Mouse (Mus musculus) adrenal gland, adult (tissue): ENCODE data around the gene Tomm40l.
A peak's percentile ranks its signal among the peaks of the same experiment; 100 is the strongest.

Experiments used
- DNase-seq, 2 experiments: peaks; one replicate each; pipeline ENCODE4 v3.0.0; 2022 to 2023; ENCODE audit warnings: low spot score in 1 of 2; ENCODE audit not compliant: inconsistent age in 2 of 2

Tomm40l gene

DNA sequence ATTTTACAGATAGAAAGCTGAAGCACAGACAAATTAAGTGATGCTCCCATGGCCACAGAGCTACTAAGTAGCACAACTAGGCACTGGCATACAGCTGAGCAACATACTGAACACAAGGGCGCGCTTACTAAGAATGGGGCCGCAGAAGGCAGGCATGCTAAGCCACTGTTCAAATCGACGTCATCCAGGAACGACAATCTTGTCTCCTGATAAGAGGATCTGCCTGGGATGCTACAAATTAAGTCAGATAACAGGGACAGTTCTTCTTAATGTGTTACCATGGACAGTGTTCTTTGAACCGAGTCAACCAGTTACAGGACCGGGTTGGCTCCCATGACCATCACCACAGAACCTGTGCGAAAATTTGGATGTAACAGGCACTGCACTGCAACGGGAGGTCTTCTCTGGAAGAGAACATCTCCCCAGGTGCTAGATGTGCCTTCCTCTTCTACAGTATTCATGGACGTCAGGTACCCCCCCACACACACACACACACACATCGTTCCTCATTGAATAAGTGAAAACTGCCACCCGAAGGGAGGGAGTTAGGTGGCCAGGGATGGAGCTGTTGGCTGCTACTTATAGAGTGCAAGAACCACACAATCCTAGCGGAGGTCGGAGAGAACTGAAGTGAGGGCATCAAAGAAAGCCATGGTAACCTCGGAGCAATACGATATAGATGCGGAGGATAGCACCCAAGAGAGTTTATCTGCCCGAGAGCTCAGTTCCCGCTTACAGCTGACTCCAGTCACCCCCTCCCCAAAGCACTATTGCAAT, 27.1 kb downstream of the Tomm40l start:
- DNase-seq = peak; percentile 18 to 67

- peak in 1 of 2 experiments; percentile 68 for DNase-seq
Measured at GRCm38 (mm10) chr1:171193911-171194830, 28.1 kb downstream of the Tomm40l start.

- peak; percentile 27 to 72 for DNase-seq
Measured at GRCm38 (mm10) chr1:171193093-171193840, 29.0 kb downstream of the Tomm40l start.

DNA sequence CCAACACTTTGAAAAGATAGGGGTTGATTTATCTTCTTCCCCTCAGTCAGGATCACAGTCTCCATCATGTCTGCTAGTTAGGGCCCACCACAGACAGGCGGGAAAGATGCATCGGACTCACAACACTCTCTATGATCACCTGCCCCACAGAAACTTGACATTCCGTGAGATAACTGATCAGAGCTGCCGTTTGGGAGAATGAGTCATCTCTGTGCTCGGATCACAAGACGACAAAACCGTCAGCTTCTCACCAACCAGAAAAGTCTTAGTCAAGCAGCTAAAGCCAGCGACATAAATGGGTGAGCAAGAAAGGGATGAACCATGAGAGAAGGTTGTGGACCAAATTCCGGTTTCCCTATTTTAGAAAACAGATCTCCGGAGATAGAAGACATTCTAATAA, 30.0 kb downstream of the Tomm40l start:
- peak; percentile 33 to 73 for DNase-seq

GRCm38 (mm10) chr1:171190832-171191231, 31.5 kb downstream of the Tomm40l start:
- DNase-seq = no peak

DNA sequence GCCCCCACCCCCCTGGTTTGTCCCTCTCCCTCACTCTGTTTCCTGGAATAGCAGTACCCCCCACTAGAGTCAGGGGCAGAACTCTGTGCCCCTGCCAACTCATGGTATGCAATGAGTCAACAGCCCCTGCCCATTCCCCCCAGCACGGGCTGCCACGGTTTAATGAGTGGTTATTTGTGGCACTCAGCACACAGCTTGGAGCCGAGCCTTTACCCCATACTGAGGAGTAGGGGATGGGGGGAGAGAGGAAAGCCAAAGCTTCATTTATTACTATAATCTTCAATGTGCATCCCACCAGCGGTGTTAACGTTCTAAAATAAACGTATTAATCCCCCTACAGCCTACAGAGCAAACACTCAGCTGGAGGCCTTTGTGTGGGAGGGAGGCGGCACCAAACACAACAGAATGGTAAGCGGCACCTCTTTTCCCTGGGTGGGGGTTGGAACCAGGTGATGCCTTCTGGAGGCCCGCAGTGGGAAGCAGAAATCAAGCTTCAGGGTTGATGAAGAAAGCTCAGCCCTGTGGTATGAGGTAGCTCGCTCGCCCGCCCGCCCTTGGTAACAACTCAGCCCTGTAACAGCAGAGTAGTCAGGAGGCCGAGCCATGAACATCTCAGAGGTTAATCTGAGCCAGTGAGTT, 32.7 kb downstream of the Tomm40l start:
- peak; percentile 38 to 77 for DNase-seq

- DNase-seq = peak in 1 of 2 experiments; percentile 43
Measured at GRCm38 (mm10) chr1:171189046-171189445, 33.3 kb downstream of the Tomm40l start.

GRCm38 (mm10) chr1:171187851-171188700, 34.2 kb downstream of the Tomm40l start:
- peak; percentile 22 to 60 for DNase-seq

- DNase-seq = no peak
Measured at GRCm38 (mm10) chr1:171185655-171186054, 36.7 kb downstream of the Tomm40l start.

GRCm38 (mm10) chr1:171184314-171184713, 38.0 kb downstream of the Tomm40l start:
- DNase-seq = peak; percentile 45 to 79

- peak; percentile 44 to 64 for DNase-seq
Measured at GRCm38 (mm10) chr1:171183620-171184019, 38.7 kb downstream of the Tomm40l start.

DNA sequence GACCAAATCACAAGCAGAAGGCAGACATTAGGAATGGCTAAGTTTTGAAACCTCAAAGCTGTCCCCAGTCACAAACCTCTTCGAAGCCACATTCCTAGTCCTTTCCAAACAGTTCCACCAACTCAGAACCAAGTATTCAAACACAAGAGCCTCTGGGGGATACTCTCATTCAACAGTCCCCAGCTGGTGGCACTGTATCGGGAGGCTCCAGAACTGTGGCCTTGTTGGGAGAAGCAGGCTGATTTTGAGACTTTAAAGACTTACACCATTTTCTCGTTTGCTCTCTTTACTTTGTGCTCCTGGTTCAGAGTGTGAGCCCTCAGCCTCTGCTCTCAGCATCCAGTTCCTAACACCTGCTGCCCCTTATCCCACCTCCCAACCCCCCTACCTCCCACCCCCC, 39.3 kb downstream of the Tomm40l start:
- DNase-seq = no peak

GRCm38 (mm10) chr1:171179487-171180171, 42.7 kb downstream of the Tomm40l start:
- DNase-seq = peak in 1 of 2 experiments; percentile 45

DNA sequence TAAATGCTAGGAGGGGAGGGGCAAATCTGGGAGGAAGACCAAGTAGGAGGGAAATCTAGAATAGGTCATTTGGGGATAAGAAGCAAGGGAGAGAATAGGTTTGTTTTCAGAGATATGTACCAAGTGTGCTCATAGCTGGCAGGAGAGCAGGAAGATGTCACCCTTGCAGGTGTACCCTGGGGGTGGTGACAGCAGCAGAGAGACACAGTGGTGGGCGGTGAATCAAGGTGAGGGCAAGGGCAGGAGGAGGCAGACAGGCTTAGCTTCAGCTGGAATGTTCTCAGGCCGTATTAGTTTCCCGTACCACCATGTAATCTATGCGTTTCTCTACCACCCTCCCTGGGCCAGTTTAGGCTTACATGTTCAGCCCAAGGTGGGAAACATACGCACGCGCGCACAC, 49.5 kb downstream of the Tomm40l start:
- no peak for DNase-seq

DNA sequence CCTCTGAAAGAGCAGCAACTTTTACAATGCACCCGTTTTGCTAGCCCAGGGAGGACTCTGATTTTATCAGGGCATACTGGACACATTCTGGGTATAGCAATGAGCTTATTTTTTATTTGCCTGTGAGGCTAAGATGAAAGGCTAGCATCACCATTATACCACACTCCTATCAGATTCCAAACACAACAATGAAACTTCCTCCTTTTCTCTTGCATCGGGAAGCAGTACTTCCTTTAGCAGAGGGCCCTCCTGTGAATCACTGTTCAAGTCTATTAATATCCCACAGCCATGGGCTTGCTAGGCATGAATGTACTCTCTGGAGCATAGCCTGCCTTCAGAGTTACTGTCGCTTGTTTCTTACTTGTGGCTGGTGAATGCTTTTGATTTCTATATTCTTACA, 51.2 kb downstream of the Tomm40l start:
- peak in 1 of 2 experiments; percentile 49 for DNase-seq

GRCm38 (mm10) chr1:171169913-171170312, 52.4 kb downstream of the Tomm40l start:
- no peak for DNase-seq

- peak in 1 of 2 experiments; percentile 45 for DNase-seq
Measured at GRCm38 (mm10) chr1:171168906-171169305, 53.4 kb downstream of the Tomm40l start.
